Mouse (Mus musculus) stomach, embryonic 14.5 days (tissue): Measurements from ENCODE around the gene Ubp1. TPM values are rescaled to one million over a fixed set of nuclear protein-coding genes. Genes with fewer than 3 reads are reported as not detected.

Experiments
- ATAC-seq: fragments of 200-750 bp; cut with Nextera tagmentation; 2 replicates; pipeline ENCODE4 v1.8.0; 2017; ENCODE audit warnings: low read depth, moderate TSS enrichment; ENCODE audit not compliant: insufficient number of reproducible peaks, insufficient read depth, low FRiP score
- H3K27ac ChIP-seq: fragments of 300-500 bp; sonication (generic); 2 replicates; pipeline ENCODE4 v1.5.1; 2014; ENCODE audit warnings: mild to moderate bottlenecking, low read length, moderate library complexity, mixed read lengths
- H3K27me3 ChIP-seq: fragments of 300-500 bp; sonication (generic); 2 replicates; pipeline ENCODE4 v1.6.1; 2014; ENCODE audit warnings: low read length, control low read depth, mixed read lengths; ENCODE audit not compliant: control insufficient read depth, insufficient read depth
- H3K36me3 ChIP-seq: fragments of 300-500 bp; sonication (generic); 2 replicates; pipeline ENCODE4 v1.6.1; 2014; ENCODE audit warnings: mild to moderate bottlenecking, control low read depth, low read length, moderate library complexity, mixed read lengths; ENCODE audit not compliant: control insufficient read depth, insufficient read depth
- H3K4me1 ChIP-seq: fragments of 300-500 bp; sonication (generic); 2 replicates; pipeline ENCODE4 v1.6.1; 2014; ENCODE audit warnings: low read length, control low read depth, mixed read lengths; ENCODE audit not compliant: control insufficient read depth, insufficient read depth
- H3K4me2 ChIP-seq: fragments of 300-500 bp; sonication (generic); replicated peaks from 2 replicates; pipeline ENCODE4 v1.6.1; 2014; ENCODE audit warnings: low read depth, low read length, control low read depth
- H3K4me3 ChIP-seq: fragments of 300-500 bp; sonication (generic); 2 replicates; pipeline ENCODE4 v1.5.1; 2014; ENCODE audit warnings: low read depth, low read length, control low read depth
- H3K9ac ChIP-seq: fragments of 300-500 bp; sonication (generic); replicated peaks from 2 replicates; pipeline ENCODE4 v1.6.1; 2014; ENCODE audit warnings: low read depth, mild to moderate bottlenecking, control low read depth, low read length, moderate library complexity, mixed read lengths
- H3K9me3 ChIP-seq: fragments of 300-500 bp; sonication (generic); 2 replicates; pipeline ENCODE4 v1.6.1; 2016; ENCODE audit warnings: low read depth, low read length, control low read depth; ENCODE audit not compliant: control insufficient read depth
- whole genome bisulfite sequencing: fragments of 180-500 bp; shearing (Covaris S2); extraction: QIAGEN DNeasy Blood & Tissue Kit; methylation state at CpG from one replicate; pipeline ENCODE4 v1.1.7; 2014; 5-methylcytosine and 5-hydroxymethylcytosine counted together
- polyA plus RNA-seq: library from polyadenylated mRNA; unstranded; fragments of >200 nt; fragmentation: Nextera tagmentation; extraction: Ambion mirVana; gene quantifications from 2 replicates; pipeline ENCODE4 v1.2.1, GENCODE M21; 2014

The Ubp1 gene
- polyA plus RNA-seq, 1 experiment from 2014 or later = 46.2 TPM

GRCm38 (mm10) chr9:113947216-113947615, 16.5 kb downstream of the Ubp1 start:
- no peaks in the 10 kb centered on the region for H3K27me3 ChIP-seq
- H3K27ac ChIP-seq = no peak overlapping the region
- no peak overlapping the region for H3K4me2 ChIP-seq
- no peaks in the 10 kb centered on the region for H3K4me1 ChIP-seq
- H3K4me3 ChIP-seq = no peak overlapping the region
- no peak for ATAC-seq
- no peaks in the 10 kb centered on the region for H3K9me3 ChIP-seq
- WGBS = 82% methylated on average over 1 of the region's 1 CpGs
- H3K36me3 ChIP-seq = peaks cover 25% of the 10 kb centered on the region
- no peak overlapping the region for H3K9ac ChIP-seq

GRCm38 (mm10) chr9:113957777-113958176, 27.0 kb downstream of the Ubp1 start:
- WGBS = 97% methylated on average over 4 of the region's 4 CpGs
- H3K36me3 ChIP-seq = peaks cover 52% of the 10 kb centered on the region
- H3K4me3 ChIP-seq = no peak overlapping the region
- no peak for ATAC-seq
- H3K9me3 ChIP-seq = no peaks in the 10 kb centered on the region
- H3K4me2 ChIP-seq = no peak overlapping the region
- H3K9ac ChIP-seq = no peak overlapping the region
- H3K27me3 ChIP-seq = no peaks in the 10 kb centered on the region
- no peaks in the 10 kb centered on the region for H3K4me1 ChIP-seq
- H3K27ac ChIP-seq = no peak overlapping the region

- ATAC-seq = no peak
- Histone ChIP-seq H3K4me1 (no peaks in the 10 kb centered on the region), H3K4me3 (no peak overlapping the region), H3K27me3 (no peaks in the 10 kb centered on the region), H3K27ac (no peak overlapping the region), H3K4me2 (no peak overlapping the region), H3K9ac (no peak overlapping the region), H3K36me3 (peaks cover 68% of the 10 kb centered on the region), H3K9me3 (no peaks in the 10 kb centered on the region)
Measured at GRCm38 (mm10) chr9:113963718-113964117, 33.0 kb downstream of the Ubp1 start.

- no peaks in the 10 kb centered on the region for H3K4me1 ChIP-seq
- no peak overlapping the region for H3K4me2 ChIP-seq
- no peaks in the 10 kb centered on the region for H3K27me3 ChIP-seq
- peaks cover 68% of the 10 kb centered on the region for H3K36me3 ChIP-seq
- no peak overlapping the region for H3K4me3 ChIP-seq
- no peaks in the 10 kb centered on the region for H3K9me3 ChIP-seq
- ATAC-seq = no peak
- H3K9ac ChIP-seq = no peak overlapping the region
- WGBS = 92% methylated on average over 8 of the region's 8 CpGs
- H3K27ac ChIP-seq = no peak overlapping the region
Measured at GRCm38 (mm10) chr9:113964415-113964814, 33.7 kb downstream of the Ubp1 start.

- ATAC-seq = no peak
- Histone ChIP-seq H3K4me3 (no peak overlapping the region), H3K4me2 (no peak overlapping the region), H3K27ac (no peak overlapping the region), H3K9me3 (no peaks in the 10 kb centered on the region), H3K27me3 (no peaks in the 10 kb centered on the region), H3K36me3 (peaks cover 71% of the 10 kb centered on the region), H3K9ac (no peak overlapping the region), H3K4me1 (no peaks in the 10 kb centered on the region)
- 88% methylated on average over 4 of the region's 4 CpGs for WGBS
Measured at GRCm38 (mm10) chr9:113966838-113967237, 36.1 kb downstream of the Ubp1 start.

GRCm38 (mm10) chr9:113968967-113969366, 38.2 kb downstream of the Ubp1 start:
- Histone ChIP-seq H3K27ac (no peak overlapping the region), H3K9me3 (no peaks in the 10 kb centered on the region), H3K27me3 (no peaks in the 10 kb centered on the region), H3K4me3 (no peak overlapping the region), H3K36me3 (peaks cover 71% of the 10 kb centered on the region), H3K4me2 (no peak overlapping the region), H3K4me1 (no peaks in the 10 kb centered on the region), H3K9ac (no peak overlapping the region)
- WGBS = 81% methylated on average over 7 of the region's 7 CpGs
- peak; percentile 85; the same call in 1 of the 2 replicates for ATAC-seq

GRCm38 (mm10) chr9:113969399-113969798, 38.7 kb downstream of the Ubp1 start:
- no peaks in the 10 kb centered on the region for H3K4me1 ChIP-seq
- no peak overlapping the region for H3K9ac ChIP-seq
- peaks cover 71% of the 10 kb centered on the region for H3K36me3 ChIP-seq
- no peaks in the 10 kb centered on the region for H3K9me3 ChIP-seq
- no peaks in the 10 kb centered on the region for H3K27me3 ChIP-seq
- ATAC-seq = no peak
- WGBS = 92% methylated on average over 8 of the region's 8 CpGs
- H3K4me2 ChIP-seq = no peak overlapping the region
- no peak overlapping the region for H3K4me3 ChIP-seq
- H3K27ac ChIP-seq = no peak overlapping the region

- Histone ChIP-seq H3K36me3 (peaks cover 71% of the 10 kb centered on the region), H3K9ac (no peak overlapping the region), H3K4me3 (no peak overlapping the region), H3K9me3 (no peaks in the 10 kb centered on the region), H3K4me1 (no peaks in the 10 kb centered on the region), H3K27me3 (no peaks in the 10 kb centered on the region), H3K27ac (no peak overlapping the region), H3K4me2 (no peak overlapping the region)
- no peak for ATAC-seq
- WGBS = 82% methylated on average over 14 of the region's 14 CpGs
Measured at GRCm38 (mm10) chr9:113970041-113970440, 39.3 kb downstream of the Ubp1 start.

- Histone ChIP-seq H3K4me3 (no peak overlapping the region), H3K27me3 (no peaks in the 10 kb centered on the region), H3K36me3 (peaks cover 75% of the 10 kb centered on the region), H3K4me1 (no peaks in the 10 kb centered on the region), H3K27ac (no peak overlapping the region), H3K9ac (no peak overlapping the region), H3K9me3 (no peaks in the 10 kb centered on the region), H3K4me2 (no peak overlapping the region)
- no peak for ATAC-seq
- 67% methylated on average over 8 of the region's 8 CpGs for WGBS
Measured at GRCm38 (mm10) chr9:113971615-113972014, 40.9 kb downstream of the Ubp1 start.
